Mouse (Mus musculus) liver, embryonic 12.5 days (tissue): ENCODE measurements around the gene Camkk2. TPM values are rescaled to one million over a fixed set of nuclear protein-coding genes. Genes with fewer than 3 reads are reported as not detected.

Experiments
- ATAC-seq: fragments of 200-750 bp; cut with Nextera tagmentation; 2 replicates; pipeline ENCODE4 v1.8.0; 2017; ENCODE audit warnings: moderate number of reproducible peaks, mild to moderate bottlenecking, moderate library complexity
- H3K27ac ChIP-seq: fragments of 300-500 bp; sonication (generic); 2 replicates; pipeline ENCODE4 v1.5.1; 2016; ENCODE audit warnings: mild to moderate bottlenecking
- H3K27me3 ChIP-seq: fragments of 300-500 bp; sonication (generic); replicated peaks from 2 replicates; pipeline ENCODE4 v1.6.1; 2016; ENCODE audit warnings: mild to moderate bottlenecking, moderate library complexity
- H3K36me3 ChIP-seq: fragments of 300-500 bp; sonication (generic); 2 replicates; pipeline ENCODE4 v1.6.1; 2016; ENCODE audit warnings: mild to moderate bottlenecking, moderate library complexity
- H3K4me1 ChIP-seq: fragments of 300-500 bp; sonication (generic); 2 replicates; pipeline ENCODE4 v1.6.1; 2016
- H3K4me2 ChIP-seq: fragments of 300-500 bp; sonication (generic); 2 replicates; pipeline ENCODE4 v1.6.1; 2016; ENCODE audit warnings: mild to moderate bottlenecking, moderate library complexity
- H3K4me3 ChIP-seq: fragments of 300-500 bp; sonication (generic); 2 replicates; pipeline ENCODE4 v1.5.1; 2016; ENCODE audit warnings: mild to moderate bottlenecking, moderate library complexity
- H3K9ac ChIP-seq: fragments of 300-500 bp; sonication (generic); 2 replicates; pipeline ENCODE4 v1.6.1; 2016; ENCODE audit warnings: mild to moderate bottlenecking, moderate library complexity
- H3K9me3 ChIP-seq: fragments of 300-500 bp; sonication (generic); replicated peaks from 2 replicates; pipeline ENCODE4 v1.6.1; 2016; ENCODE audit warnings: mild to moderate bottlenecking, moderate library complexity
- WGBS: fragments of 180-500 bp; shearing (Covaris S2); methylation state at CpG from one replicate; pipeline ENCODE4 v1.1.7; 2016; ENCODE audit not compliant: insufficient replicate concordance; 5-methylcytosine and 5-hydroxymethylcytosine counted together
- polyA plus RNA-seq: library from polyadenylated mRNA; unstranded; fragments of >200 nt; fragmentation: Nextera tagmentation; extraction: Ambion mirVana; gene quantifications from 2 replicates; pipeline ENCODE4 v1.2.1, GENCODE M21; 2016

Gene Camkk2
- polyA plus RNA-seq, 1 experiment from 2014 or later = 16.7 TPM

DNA sequence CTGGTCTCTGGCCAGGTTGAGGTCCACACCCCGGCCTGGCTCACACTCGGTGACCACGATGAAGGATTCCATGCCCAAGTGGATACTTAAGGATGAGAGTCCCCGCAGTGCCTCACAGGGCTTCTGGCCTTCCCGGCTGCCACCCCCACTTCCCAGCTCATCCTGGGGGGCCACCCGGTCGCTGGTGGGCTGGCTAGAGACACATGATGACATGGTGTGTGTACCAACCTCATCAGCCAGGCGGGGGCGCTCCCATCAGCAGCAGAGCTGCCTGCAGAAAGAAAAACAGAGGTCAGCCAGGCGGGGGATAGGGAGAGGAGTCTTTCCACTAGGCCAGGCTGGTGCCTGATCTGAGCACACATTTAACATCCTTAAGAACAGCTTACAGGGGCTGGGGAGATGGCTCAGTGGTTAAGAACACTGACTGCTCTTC lies 15.2 kb downstream of the Camkk2 start:
- peaks cover 41% of the 10 kb centered on the region for H3K36me3 ChIP-seq
- 56% methylated on average over 10 of the region's 10 CpGs for WGBS
- no peak for ATAC-seq

GRCm38 (mm10) chr5:122763271-122764031 lies 15.8 kb downstream of the Camkk2 start:
- Histone ChIP-seq H3K4me1 (peaks cover 43% of the 10 kb centered on the region), H3K4me2 (no peak overlapping the region), H3K27me3 (no peaks in the 10 kb centered on the region), H3K9me3 (no peaks in the 10 kb centered on the region), H3K36me3 (peaks cover 42% of the 10 kb centered on the region), H3K9ac (no peak overlapping the region), H3K4me3 (no peak overlapping the region), H3K27ac (0 out of 2 replicates have a peak overlapping the region, but pooled peaks have one; percentile 25)
- ATAC-seq = no peak
- 77% methylated on average over 29 of the region's 29 CpGs for WGBS

More for the DNA sequence above, 15.2 kb downstream of the Camkk2 start:
- Histone ChIP-seq H3K9ac (no peak overlapping the region), H3K27ac (0 out of 2 replicates have a peak overlapping the region, but pooled peaks have one; percentile 25), H3K4me1 (peaks cover 47% of the 10 kb centered on the region), H3K4me3 (no peak overlapping the region), H3K27me3 (no peaks in the 10 kb centered on the region), H3K4me2 (no peak overlapping the region), H3K9me3 (no peaks in the 10 kb centered on the region)

DNA sequence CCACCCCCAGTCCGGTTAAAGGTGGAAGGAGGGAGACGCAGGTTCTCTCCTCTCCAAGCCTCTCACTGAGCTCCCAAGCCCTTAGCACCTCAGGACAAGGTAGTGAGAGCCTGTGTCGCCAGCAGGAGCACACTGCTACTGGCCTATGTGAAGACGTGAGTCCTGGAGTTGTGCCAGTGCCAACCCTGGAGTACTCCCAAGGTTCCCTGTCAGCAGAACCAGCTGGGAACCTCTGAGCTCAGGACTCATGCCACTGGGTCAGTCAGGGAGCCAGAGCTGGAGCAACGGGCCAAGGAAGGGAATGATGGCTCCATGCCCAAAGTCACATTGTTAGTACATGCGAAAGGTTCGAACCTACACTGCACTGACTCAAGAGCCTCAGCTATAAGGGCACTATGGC lies 22.5 kb downstream of the Camkk2 start:
- no peak overlapping the region for H3K9ac ChIP-seq
- H3K4me2 ChIP-seq = no peak overlapping the region
- no peak for ATAC-seq
- no peak overlapping the region for H3K27ac ChIP-seq
- H3K27me3 ChIP-seq = no peaks in the 10 kb centered on the region
- WGBS = 83% methylated on average over 7 of the region's 7 CpGs
- no peak overlapping the region for H3K4me3 ChIP-seq
- H3K4me1 ChIP-seq = peaks cover 21% of the 10 kb centered on the region
- no peaks in the 10 kb centered on the region for H3K9me3 ChIP-seq
- H3K36me3 ChIP-seq = peaks cover 68% of the 10 kb centered on the region

DNA sequence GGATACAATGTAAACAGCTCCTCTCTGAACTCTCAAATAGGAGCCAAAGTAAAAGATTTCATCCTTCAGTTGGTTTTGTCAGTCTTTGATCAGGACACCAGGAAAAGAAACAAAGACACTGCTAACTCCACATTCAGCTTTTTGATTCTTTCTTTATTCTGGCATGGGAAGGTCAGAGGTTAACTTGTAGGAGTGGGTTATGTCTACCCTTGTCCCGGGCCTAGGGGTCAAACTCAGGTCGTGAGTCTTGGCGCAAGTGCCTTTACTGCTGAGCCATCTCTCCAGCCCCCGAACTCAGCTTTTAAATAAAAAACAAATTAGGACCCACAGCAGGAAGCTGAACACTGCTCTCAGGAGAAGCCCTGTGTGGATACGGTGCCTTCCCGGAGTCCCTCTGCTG lies 23.1 kb downstream of the Camkk2 start:
- no peak overlapping the region for H3K27ac ChIP-seq
- H3K36me3 ChIP-seq = peaks cover 70% of the 10 kb centered on the region
- no peak overlapping the region for H3K9ac ChIP-seq
- H3K27me3 ChIP-seq = no peaks in the 10 kb centered on the region
- no peaks in the 10 kb centered on the region for H3K9me3 ChIP-seq
- no peak overlapping the region for H3K4me2 ChIP-seq
- peaks cover 16% of the 10 kb centered on the region for H3K4me1 ChIP-seq
- no peak overlapping the region for H3K4me3 ChIP-seq
- no peak for ATAC-seq
- 86% methylated on average over 6 of the region's 6 CpGs for WGBS

DNA sequence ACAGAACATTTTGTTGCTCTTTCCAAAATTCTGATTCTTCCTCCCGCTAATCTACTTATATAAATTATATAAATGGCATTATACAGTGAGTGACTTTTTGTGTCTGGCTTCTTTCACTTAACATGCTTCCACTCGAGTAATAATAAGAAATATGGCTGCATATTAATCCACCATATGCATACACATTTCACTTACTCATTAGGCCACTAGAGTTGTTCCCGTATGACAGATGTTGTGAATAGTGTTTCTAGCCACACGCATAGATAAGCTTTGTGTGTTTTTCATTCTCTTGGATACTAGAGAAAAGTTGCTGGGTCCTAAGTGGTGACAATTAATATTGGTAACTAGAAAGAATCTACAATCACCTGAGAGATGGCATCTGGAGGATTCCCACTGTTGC lies 23.6 kb downstream of the Camkk2 start:
- no peak overlapping the region for H3K4me2 ChIP-seq
- H3K4me3 ChIP-seq = no peak overlapping the region
- WGBS = 88% methylated on average over 4 of the region's 4 CpGs
- peaks cover 70% of the 10 kb centered on the region for H3K36me3 ChIP-seq
- no peaks in the 10 kb centered on the region for H3K27me3 ChIP-seq
- H3K27ac ChIP-seq = no peak overlapping the region
- H3K9me3 ChIP-seq = no peaks in the 10 kb centered on the region
- H3K4me1 ChIP-seq = peaks cover 11% of the 10 kb centered on the region
- no peak overlapping the region for H3K9ac ChIP-seq
- no peak for ATAC-seq

GRCm38 (mm10) chr5:122754477-122754876 lies 24.7 kb downstream of the Camkk2 start:
- H3K27ac ChIP-seq = no peak overlapping the region
- no peak overlapping the region for H3K4me3 ChIP-seq
- no peak overlapping the region for H3K4me2 ChIP-seq
- 77% methylated on average over 16 of the region's 16 CpGs for WGBS
- no peaks in the 10 kb centered on the region for H3K9me3 ChIP-seq
- no peak overlapping the region for H3K9ac ChIP-seq
- H3K36me3 ChIP-seq = peaks cover 77% of the 10 kb centered on the region
- no peak for ATAC-seq
- no peaks in the 10 kb centered on the region for H3K27me3 ChIP-seq
- H3K4me1 ChIP-seq = no peaks in the 10 kb centered on the region

GRCm38 (mm10) chr5:122747950-122748349 lies 31.3 kb downstream of the Camkk2 start:
- 85% methylated on average over 7 of the region's 7 CpGs for WGBS
- Histone ChIP-seq H3K36me3 (peaks cover 70% of the 10 kb centered on the region), H3K27me3 (no peaks in the 10 kb centered on the region), H3K27ac (no peak overlapping the region), H3K9ac (no peak overlapping the region), H3K4me1 (no peaks in the 10 kb centered on the region), H3K4me3 (no peak overlapping the region), H3K4me2 (no peak overlapping the region), H3K9me3 (no peaks in the 10 kb centered on the region)
- ATAC-seq = no peak

- no peak for ATAC-seq
- H3K27ac ChIP-seq = no peak overlapping the region
- WGBS = 84% methylated on average over 13 of the region's 13 CpGs
- no peak overlapping the region for H3K4me3 ChIP-seq
- no peak overlapping the region for H3K4me2 ChIP-seq
- H3K9me3 ChIP-seq = no peaks in the 10 kb centered on the region
- H3K4me1 ChIP-seq = no peaks in the 10 kb centered on the region
- H3K9ac ChIP-seq = no peak overlapping the region
- H3K36me3 ChIP-seq = peaks cover 72% of the 10 kb centered on the region
- H3K27me3 ChIP-seq = no peaks in the 10 kb centered on the region
These were observed 35.3 kb downstream of the Camkk2 start for GRCm38 (mm10) chr5:122743880-122744422.

- H3K36me3 ChIP-seq = peaks cover 25% of the 10 kb centered on the region
- no peak overlapping the region for H3K4me3 ChIP-seq
- H3K4me2 ChIP-seq = no peak overlapping the region
- H3K9me3 ChIP-seq = no peaks in the 10 kb centered on the region
- H3K27ac ChIP-seq = no peak overlapping the region
- ATAC-seq = no peak
- WGBS = 87% methylated on average over 15 of the region's 15 CpGs
- no peaks in the 10 kb centered on the region for H3K27me3 ChIP-seq
- H3K4me1 ChIP-seq = peaks cover 31% of the 10 kb centered on the region
- H3K9ac ChIP-seq = no peak overlapping the region
These were observed 42.4 kb downstream of the Camkk2 start for GRCm38 (mm10) chr5:122736761-122737160.

DNA sequence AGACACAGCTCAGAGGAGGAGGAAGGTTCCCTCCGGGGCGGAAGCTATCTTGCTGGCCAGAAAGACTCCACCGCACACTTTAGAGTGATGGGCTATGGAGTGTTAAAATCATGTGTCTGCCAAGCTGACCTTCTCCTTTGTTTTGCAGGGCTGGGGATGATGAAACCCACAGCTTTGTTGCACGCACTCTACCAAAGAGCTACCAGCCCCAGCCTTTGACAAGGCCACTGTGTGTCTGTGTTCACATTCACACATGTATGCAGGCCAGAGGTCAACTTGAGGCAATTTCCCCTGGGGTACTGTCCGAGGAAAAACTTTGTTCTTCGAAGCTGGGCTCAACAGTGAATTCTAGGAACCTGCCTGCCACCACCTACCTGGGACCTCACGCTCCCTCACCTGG lies 43.4 kb downstream of the Camkk2 start:
- no peaks in the 10 kb centered on the region for H3K9me3 ChIP-seq
- H3K9ac ChIP-seq = no peak overlapping the region
- H3K27me3 ChIP-seq = no peaks in the 10 kb centered on the region
- H3K4me1 ChIP-seq = peaks cover 40% of the 10 kb centered on the region
- no peak overlapping the region for H3K4me2 ChIP-seq
- H3K4me3 ChIP-seq = no peak overlapping the region
- whole genome bisulfite sequencing = 80% methylated on average over 7 of the region's 7 CpGs
- H3K27ac ChIP-seq = no peak overlapping the region
- H3K36me3 ChIP-seq = peaks cover 16% of the 10 kb centered on the region
- no peak for ATAC-seq

DNA sequence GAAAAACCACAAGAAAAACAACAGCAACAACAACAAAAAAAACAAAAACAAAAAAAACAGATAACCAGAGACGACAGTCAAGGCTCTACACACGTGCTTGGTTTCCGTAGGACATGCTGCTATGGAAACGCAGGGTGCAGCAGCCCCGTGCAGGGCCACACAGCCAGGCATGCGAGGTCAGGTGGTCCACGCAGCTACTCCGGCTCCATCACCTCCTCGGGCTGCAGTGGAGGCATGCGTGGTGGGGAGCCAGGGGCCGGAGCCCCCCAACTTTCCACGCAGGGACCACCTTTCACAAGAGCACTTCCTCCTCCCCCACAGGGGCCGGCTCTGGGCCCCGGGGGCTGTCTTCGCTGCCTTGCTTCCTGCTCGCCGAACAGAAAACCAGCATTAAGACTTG lies 45.3 kb downstream of the Camkk2 start:
- H3K36me3 ChIP-seq = peaks cover 31% of the 10 kb centered on the region
- 43% methylated on average over 17 of the region's 17 CpGs for WGBS
- H3K9ac ChIP-seq = no peak overlapping the region
- peak overlapping the region; percentile 43 for H3K4me2 ChIP-seq
- no peaks in the 10 kb centered on the region for H3K9me3 ChIP-seq
- peak overlapping the region; percentile 8; the same call in 1 of the 2 replicates for H3K27ac ChIP-seq
- H3K4me3 ChIP-seq = no peak overlapping the region
- peaks cover 42% of the 10 kb centered on the region for H3K4me1 ChIP-seq
- no peak for ATAC-seq
- no peaks in the 10 kb centered on the region for H3K27me3 ChIP-seq

- Histone ChIP-seq H3K4me1 (peaks cover 42% of the 10 kb centered on the region), H3K27ac (peak overlapping the region; percentile 72), H3K4me2 (peak overlapping the region; percentile 36), H3K9me3 (no peaks in the 10 kb centered on the region), H3K4me3 (no peak overlapping the region), H3K36me3 (peaks cover 39% of the 10 kb centered on the region), H3K27me3 (no peaks in the 10 kb centered on the region), H3K9ac (peak overlapping the region; percentile 40; the same call in 1 of the 2 replicates)
- WGBS = 14% methylated on average over 15 of the region's 15 CpGs
- ATAC-seq = peak; percentile 55; the same call in 1 of the 2 replicates
These were observed 47.1 kb downstream of the Camkk2 start for GRCm38 (mm10) chr5:122731991-122732673.
